ENCODE assay signal across 12 mouse cellular contexts in the genomic region with DNA sequence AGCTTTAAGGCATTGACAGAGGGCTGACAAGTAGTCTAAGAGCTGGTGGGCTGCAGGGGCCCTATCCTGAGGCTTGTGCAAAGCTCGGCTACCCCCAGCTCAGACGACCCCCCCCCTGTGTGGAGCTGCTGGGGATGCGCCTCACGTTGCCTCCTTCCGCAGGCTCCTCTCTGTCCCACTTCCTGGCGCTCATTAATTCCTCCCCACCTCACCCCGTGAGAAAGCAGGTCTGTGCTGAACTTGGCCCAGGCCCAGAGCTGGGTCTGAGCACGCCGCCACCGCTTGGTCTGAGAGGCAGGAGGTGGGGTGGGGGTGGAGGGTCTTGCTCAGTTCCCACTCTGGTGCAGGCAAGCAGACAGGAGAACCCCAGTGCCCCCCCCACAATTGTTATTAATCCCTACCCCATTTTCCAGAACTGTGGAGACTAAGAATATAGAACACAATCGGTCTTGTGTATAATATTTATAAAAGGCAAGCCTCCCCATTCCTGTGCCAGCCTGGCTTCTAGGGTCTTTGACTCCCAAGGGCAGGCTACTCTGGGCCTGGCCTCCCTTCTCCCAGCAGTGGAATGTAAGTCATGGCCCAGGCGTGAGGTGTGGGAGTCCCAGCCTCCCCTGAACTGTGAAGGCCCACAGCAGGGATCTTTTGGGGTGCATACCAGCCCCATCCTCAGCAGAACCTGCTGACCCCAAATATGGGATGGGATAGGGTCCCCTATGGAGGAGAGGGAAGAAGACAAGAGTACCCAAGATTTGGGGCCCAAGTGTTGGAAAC. TPM values are rescaled to one million over a fixed set of nuclear protein-coding genes. Genes with fewer than 3 reads are reported as not detected.
DNase-seq lines count a peak whose midpoint lies in the region; ATAC-seq and TF ChIP-seq lines count a peak whose summit lies in the region.
"Had no signal": no experiment of that assay in that cellular context is flagged by ENCODE, and none has a peak within 500 bp of the region (broad histone marks: within the 10 kb centered on the region; RNA-seq: fewer than 3 reads in every experiment).

No protein-coding gene starts in this region.

- H3K36me3 ChIP-seq in neural tube, embryonic 11.5 days (ENCODE audit: control insufficient read depth, insufficient read depth, low read length): no peaks in the 10 kb centered on the region
- H3K36me3 ChIP-seq in hindbrain, postnatal 0 days (ENCODE audit: insufficient read depth, low read length): no peaks in the 10 kb centered on the region; the same call in 1 of the 2 replicates
- no peaks in the 10 kb centered on the region for H3K36me3 ChIP-seq in neural tube, embryonic 15.5 days

- peak; percentile 61 to 73 for DNase-seq in cerebellum, postnatal 10 days
- peak; percentile 24 for DNase-seq in neural tube, embryonic 11.5 days (ENCODE audit: low spot score)
- DNase-seq in neural tube, embryonic 10.5 days (ENCODE audit: extremely low spot score, low spot score): no peak
- peak; percentile 76 for DNase-seq in hindbrain, postnatal 0 days (ENCODE audit: low spot score)
- no peak for DNase-seq in spleen, postnatal 14 days (ENCODE audit: low spot score in 2 of 2)
- DNase-seq: heart, adult 2 months; right cerebral cortex, postnatal 25 days had no signal

- no peak overlapping the region for H3K9ac ChIP-seq in neural tube, embryonic 11.5 days (ENCODE audit: low read length)
- no peak overlapping the region; the same call in 1 of the 2 replicates for H3K9ac ChIP-seq in hindbrain, postnatal 0 days (replicated peaks; ENCODE audit: low read length)
- no peak overlapping the region for H3K9ac ChIP-seq in neural tube, embryonic 15.5 days (replicated peaks)

- TF ChIP-seq CTCF in hindbrain, postnatal 0 days (IDR thresholded peaks at IDR 0.05; ENCODE audit: low read depth): no peak

- H3K4me3 ChIP-seq in neural tube, embryonic 11.5 days (ENCODE audit: low read depth, low read length): no peak overlapping the region
- no peak overlapping the region for H3K4me3 ChIP-seq in hindbrain, postnatal 0 days (ENCODE audit: low read length)
- H3K4me3 ChIP-seq in neural tube, embryonic 15.5 days (replicated peaks): no peak overlapping the region
- H3K4me3 ChIP-seq: heart, adult 2 months had no signal

- WGBS in neural tube, embryonic 11.5 days: 54% methylated on average over 12 of the region's 12 CpGs
- 16% methylated on average over 12 of the region's 12 CpGs for WGBS in hindbrain, postnatal 0 days
- WGBS in neural tube, embryonic 15.5 days: 25% methylated on average over 12 of the region's 12 CpGs

- no peaks in the 10 kb centered on the region for H3K4me1 ChIP-seq in neural tube, embryonic 11.5 days (ENCODE audit: control insufficient read depth, insufficient read depth, low read length)
- peaks cover 12% of the 10 kb centered on the region; the same call in 1 of the 2 replicates for H3K4me1 ChIP-seq in hindbrain, postnatal 0 days (ENCODE audit: insufficient read depth, low read length)
- H3K4me1 ChIP-seq in neural tube, embryonic 15.5 days: peaks cover 17% of the 10 kb centered on the region

- 0 out of 2 replicates have a peak overlapping the region, but pooled peaks have one; percentile 14 for H3K27ac ChIP-seq in neural tube, embryonic 11.5 days (ENCODE audit: low read depth, low read length)
- peak overlapping the region; percentile 75 for H3K27ac ChIP-seq in hindbrain, postnatal 0 days
- H3K27ac ChIP-seq in neural tube, embryonic 15.5 days (replicated peaks): peak overlapping the region; percentile 68
- H3K27ac ChIP-seq: heart, adult 2 months had no signal

- H3K9me3 ChIP-seq in neural tube, embryonic 11.5 days (ENCODE audit: control insufficient read depth, low read length): no peaks in the 10 kb centered on the region
- no peaks in the 10 kb centered on the region for H3K9me3 ChIP-seq in hindbrain, postnatal 0 days (ENCODE audit: low read length)
- H3K9me3 ChIP-seq in neural tube, embryonic 15.5 days (replicated peaks): no peaks in the 10 kb centered on the region

- ATAC-seq in cerebellum, adult (ENCODE audit: insufficient number of reproducible peaks, low FRiP score, low TSS enrichment): no peak
- ATAC-seq in neural tube, embryonic 11.5 days (ENCODE audit: insufficient read depth, low FRiP score, low TSS enrichment): peak; percentile 31; the same call in 1 of the 2 replicates
- peak; percentile 87 for ATAC-seq in hindbrain, postnatal 0 days
- ATAC-seq in neural tube, embryonic 15.5 days (ENCODE audit: low FRiP score): peak; percentile 85
- no peak for ATAC-seq in CD4-positive, CD25-positive, alpha-beta regulatory T cell, adult 4 months
- ATAC-seq: Patski had no signal

- H3K27me3 ChIP-seq in neural tube, embryonic 11.5 days (ENCODE audit: control insufficient read depth, insufficient read depth, low read length): no peaks in the 10 kb centered on the region
- no peaks in the 10 kb centered on the region for H3K27me3 ChIP-seq in hindbrain, postnatal 0 days (ENCODE audit: insufficient read depth, low read length)
- no peaks in the 10 kb centered on the region for H3K27me3 ChIP-seq in neural tube, embryonic 15.5 days (replicated peaks)
- H3K27me3 ChIP-seq: Patski had no signal

- no peak overlapping the region for H3K4me2 ChIP-seq in neural tube, embryonic 11.5 days (ENCODE audit: low read depth)
- H3K4me2 ChIP-seq in hindbrain, postnatal 0 days (ENCODE audit: low read depth, low read length): no peak overlapping the region
- H3K4me2 ChIP-seq in neural tube, embryonic 15.5 days: no peak overlapping the region

RNA-seq across cellular contexts. Expression of a gene that starts 15.7 kb away (rescaled TPM):
- polyA plus RNA-seq in neural tube, embryonic 11.5 days (2014; fragmentation: Nextera tagmentation; extraction: Ambion mirVana): 434 and 452 TPM in 2 replicates
- 334 and 369 TPM in 2 replicates for total RNA-seq in hindbrain, postnatal 0 days (2014; rRNA removed)
- 275 and 287 TPM in 2 replicates for polyA plus RNA-seq in hindbrain, postnatal 0 days (2015; fragmentation: Nextera tagmentation; extraction: Ambion mirVana)
- 262 and 325 TPM in 2 replicates for polyA plus RNA-seq in neural tube, embryonic 15.5 days (2015; fragmentation: Nextera tagmentation; extraction: Ambion mirVana)
- 100 to 1,000 TPM; 120 to 139 TPM for polyA plus RNA-seq in CD4-positive, CD25-positive, alpha-beta regulatory T cell, adult 4 months (2017; shearing (Covaris generic))

RNA-seq across cellular contexts. Expression of a gene that starts 18.4 kb away (rescaled TPM):
- 6.8 and 7.2 TPM in 2 replicates for polyA plus RNA-seq in neural tube, embryonic 11.5 days (2014; fragmentation: Nextera tagmentation; extraction: Ambion mirVana)
- total RNA-seq in hindbrain, postnatal 0 days (2014; rRNA removed): 102 and 134 TPM in 2 replicates
- polyA plus RNA-seq in hindbrain, postnatal 0 days (2015; fragmentation: Nextera tagmentation; extraction: Ambion mirVana): 52.1 and 54.5 TPM in 2 replicates
- polyA plus RNA-seq in neural tube, embryonic 15.5 days (2015; fragmentation: Nextera tagmentation; extraction: Ambion mirVana): 35.1 and 35.4 TPM in 2 replicates
- polyA plus RNA-seq in CD4-positive, CD25-positive, alpha-beta regulatory T cell, adult 4 months (2017; shearing (Covaris generic)): not detected

RNA-seq across cellular contexts. Expression of a gene that starts 28.6 kb away (rescaled TPM):
- 1.9 and 2.4 TPM in 2 replicates for polyA plus RNA-seq in neural tube, embryonic 11.5 days (2014; fragmentation: Nextera tagmentation; extraction: Ambion mirVana)
- 0.52 TPM in 1 of 2 replicates, not detected in the other for total RNA-seq in hindbrain, postnatal 0 days (2014; rRNA removed)
- 2.4 and 2.7 TPM in 2 replicates for polyA plus RNA-seq in hindbrain, postnatal 0 days (2015; fragmentation: Nextera tagmentation; extraction: Ambion mirVana)
- 2.5 and 2.9 TPM in 2 replicates for polyA plus RNA-seq in neural tube, embryonic 15.5 days (2015; fragmentation: Nextera tagmentation; extraction: Ambion mirVana)
- polyA plus RNA-seq in CD4-positive, CD25-positive, alpha-beta regulatory T cell, adult 4 months (2017; shearing (Covaris generic)): 1 to 10 TPM in 1 of 2 experiments, not detected in 1; 1.6 TPM
- total RNA-seq: heart, adult 2 months; layer of hippocampus, postnatal 25 days had no signal
- polyA plus RNA-seq: heart, adult 2 months had no signal

RNA-seq across cellular contexts. Expression of a gene that starts 41.9 kb away (rescaled TPM):
- 2.6 and 3.0 TPM in 2 replicates for polyA plus RNA-seq in neural tube, embryonic 11.5 days (2014; fragmentation: Nextera tagmentation; extraction: Ambion mirVana)
- total RNA-seq in hindbrain, postnatal 0 days (2014; rRNA removed): 11.2 and 14.6 TPM in 2 replicates
- polyA plus RNA-seq in hindbrain, postnatal 0 days (2015; fragmentation: Nextera tagmentation; extraction: Ambion mirVana): 8.3 and 9.0 TPM in 2 replicates
- polyA plus RNA-seq in neural tube, embryonic 15.5 days (2015; fragmentation: Nextera tagmentation; extraction: Ambion mirVana): 6.6 and 9.7 TPM in 2 replicates
- not detected for polyA plus RNA-seq in CD4-positive, CD25-positive, alpha-beta regulatory T cell, adult 4 months (2017; shearing (Covaris generic))

RNA-seq across cellular contexts. Expression of a gene that starts 59.4 kb away (rescaled TPM):
- 15.3 and 17.0 TPM in 2 replicates for polyA plus RNA-seq in neural tube, embryonic 11.5 days (2014; fragmentation: Nextera tagmentation; extraction: Ambion mirVana)
- 65.4 and 81.3 TPM in 2 replicates for total RNA-seq in hindbrain, postnatal 0 days (2014; rRNA removed)
- polyA plus RNA-seq in hindbrain, postnatal 0 days (2015; fragmentation: Nextera tagmentation; extraction: Ambion mirVana): 7.5 and 8.7 TPM in 2 replicates
- 10.2 and 12.5 TPM in 2 replicates for polyA plus RNA-seq in neural tube, embryonic 15.5 days (2015; fragmentation: Nextera tagmentation; extraction: Ambion mirVana)
- polyA plus RNA-seq in CD4-positive, CD25-positive, alpha-beta regulatory T cell, adult 4 months (2017; shearing (Covaris generic)): not detected

Comparison
In these comparisons a context has a peak if more than half of its experiments do, and no peak if none do; other contexts are left out.
1. DNase-seq: peak in cerebellum, postnatal 10 days (2 of 2), neural tube, embryonic 11.5 days (single experiment) and hindbrain, postnatal 0 days (single experiment); none in neural tube, embryonic 10.5 days (single experiment) and spleen, postnatal 14 days (0 of 2).
2. ATAC-seq: peak in neural tube, embryonic 11.5 days (single experiment), hindbrain, postnatal 0 days (single experiment) and neural tube, embryonic 15.5 days (single experiment); none in cerebellum, adult (single experiment) and CD4-positive, CD25-positive, alpha-beta regulatory T cell, adult 4 months (single experiment).
3. H3K27ac ChIP-seq: peak in every context shown above with its lines; median percentile 75 in hindbrain, postnatal 0 days; 68 in neural tube, embryonic 15.5 days; 14 in neural tube, embryonic 11.5 days.